Mouse (Mus musculus) MEL (cell line): Measurements from ENCODE around the gene Cpeb1. TPM values are rescaled to one million over a fixed set of nuclear protein-coding genes. Genes with fewer than 3 reads are reported as not detected.

Experiments used
- DNase-seq: peaks from one replicate; pipeline ENCODE4 v3.0.0; 2011; ENCODE audit warnings: low read depth, low spot score
- H3K27ac ChIP-seq: 2 replicates; pipeline ENCODE4 v1.5.1; 2012; ENCODE audit warnings: low read depth, mild to moderate bottlenecking, control low read depth, low read length, moderate library complexity; ENCODE audit not compliant: control insufficient read depth
- H3K27me3 ChIP-seq, 2 experiments: fragments of 150-350 bp in 1 of 2; sonication (generic) in 1 of 2; 2 replicates each; pipeline ENCODE4 v1.6.1; 2012; ENCODE audit warnings: low read length in 2 of 2, mild to moderate bottlenecking in 2 of 2, improper control_type of control experiment in 1 of 2, moderate library complexity in 1 of 2; ENCODE audit not compliant: insufficient read depth in 2 of 2, control insufficient read depth in 1 of 2
- H3K36me3 ChIP-seq, 2 experiments: 2 replicates each; pipeline ENCODE4 v1.6.1; 2012 to 2014; ENCODE audit warnings: low read length in 2 of 2, improper control_type of control experiment in 1 of 2, inconsistent platforms in 1 of 2, mild to moderate bottlenecking in 1 of 2; ENCODE audit not compliant: insufficient read depth in 2 of 2, control insufficient read depth in 1 of 2
- H3K4me1 ChIP-seq, 2 experiments: fragments of 150-350 bp in 1 of 2; sonication (generic) in 1 of 2; 2 replicates each; pipeline ENCODE4 v1.6.1; 2012; ENCODE audit warnings: low read length in 2 of 2, improper control_type of control experiment in 1 of 2, mild to moderate bottlenecking in 1 of 2; ENCODE audit not compliant: insufficient read depth in 2 of 2, control insufficient read depth in 1 of 2
- H3K4me3 ChIP-seq, 2 experiments: fragments of 150-350 bp in 1 of 2; sonication (generic) in 1 of 2; 2 replicates each; pipeline ENCODE4 v1.5.1; 2012; ENCODE audit warnings: low read depth in 2 of 2, low read length in 2 of 2, mild to moderate bottlenecking in 2 of 2, moderate library complexity in 2 of 2, control low read depth in 1 of 2, improper control_type of control experiment in 1 of 2; ENCODE audit not compliant: control insufficient read depth in 1 of 2, insufficient read depth in 1 of 2
- H3K79me2 ChIP-seq: 2 replicates; pipeline ENCODE4 v1.6.1; 2012; ENCODE audit warnings: mild to moderate bottlenecking, low read length, moderate library complexity; ENCODE audit not compliant: control insufficient read depth, poor library complexity, insufficient read depth
- H3K9ac ChIP-seq: 2 replicates; pipeline ENCODE4 v1.6.1; 2012; ENCODE audit warnings: low read depth, mild to moderate bottlenecking, control low read depth, low read length, moderate library complexity; ENCODE audit not compliant: control insufficient read depth, poor library complexity, severe bottlenecking
- H3K9me3 ChIP-seq: fragments of 150-350 bp; sonication (generic); replicated peaks from 2 replicates; pipeline ENCODE4 v1.6.1; 2012; ENCODE audit warnings: mild to moderate bottlenecking, low read length, improper control_type of control experiment, moderate library complexity; ENCODE audit not compliant: insufficient read depth
- CHD1 ChIP-seq: IDR thresholded peaks from 2 replicates; pipeline ENCODE4 v1.6.1; 2012; ENCODE audit warnings: low read depth, mild to moderate bottlenecking, inconsistent platforms, low read length, improper control_type of control experiment
- CHD2 ChIP-seq: IDR thresholded peaks from 2 replicates; pipeline ENCODE4 v1.6.1; 2011; ENCODE audit warnings: low read length, improper control_type of control experiment
- CTCF ChIP-seq, 3 experiments: IDR thresholded peaks in 2 of 3; conservative IDR thresholded peaks in 1 of 3; 2 replicates each; pipeline ENCODE4 v1.5.1; 2011 to 2012; ENCODE audit warnings: low read length in 3 of 3, low read depth in 2 of 3, mild to moderate bottlenecking in 2 of 3, improper control_type of control experiment in 1 of 3, inconsistent platforms in 1 of 3, mixed read lengths in 1 of 3, moderate library complexity in 1 of 3; ENCODE audit not compliant: control insufficient read depth in 1 of 3, insufficient read depth in 1 of 3, poor library complexity in 1 of 3, severe bottlenecking in 1 of 3
- E2F4 ChIP-seq: IDR thresholded peaks from 2 replicates; pipeline ENCODE4 v1.6.1; 2011; ENCODE audit warnings: low read depth, low read length, improper control_type of control experiment, borderline replicate concordance
- ELF1 ChIP-seq: IDR thresholded peaks from 2 replicates; pipeline ENCODE4 v1.6.1; 2014; ENCODE audit warnings: low read depth, mild to moderate bottlenecking, inconsistent platforms, low read length, improper control_type of control experiment, moderate library complexity
- EP300 ChIP-seq, 2 experiments: IDR thresholded peaks; 2 replicates each; pipeline ENCODE4 v1.6.1; 2011; ENCODE audit warnings: improper control_type of control experiment in 2 of 2, low read length in 2 of 2, low read depth in 1 of 2, mild to moderate bottlenecking in 1 of 2
- HCFC1 ChIP-seq: IDR thresholded peaks from 2 replicates; pipeline ENCODE4 v1.6.1; 2012; ENCODE audit warnings: low read depth, mild to moderate bottlenecking, inconsistent platforms, low read length, improper control_type of control experiment, moderate library complexity
- JUND ChIP-seq: IDR thresholded peaks from 2 replicates; pipeline ENCODE4 v1.6.1; 2011; ENCODE audit warnings: low read depth, mild to moderate bottlenecking, improper control_type of control experiment, low read length
- KAT2A ChIP-seq: conservative IDR thresholded peaks from 2 replicates; pipeline ENCODE4 v1.6.1; 2012; ENCODE audit warnings: low read depth, low read length, improper control_type of control experiment, inconsistent platforms
- MAX ChIP-seq: IDR thresholded peaks from 2 replicates; pipeline ENCODE4 v1.6.1; 2011; ENCODE audit warnings: low read length, improper control_type of control experiment
- MXI1 ChIP-seq: IDR thresholded peaks from 2 replicates; pipeline ENCODE4 v1.6.1; 2011; ENCODE audit warnings: mild to moderate bottlenecking, low read depth, low read length, improper control_type of control experiment
- MYC ChIP-seq: IDR thresholded peaks from 2 replicates; pipeline ENCODE4 v1.6.1; 2011; ENCODE audit warnings: low read depth, mild to moderate bottlenecking, low read length, improper control_type of control experiment, moderate library complexity
- NELFE ChIP-seq: IDR thresholded peaks from 2 replicates; pipeline ENCODE4 v1.6.1; 2011; ENCODE audit warnings: low read depth, low read length, improper control_type of control experiment
- POLR2A ChIP-seq, 2 experiments: IDR thresholded peaks; 2 replicates each; pipeline ENCODE4 v1.6.1; 2011 to 2012; ENCODE audit warnings: low read length in 2 of 2, mild to moderate bottlenecking in 2 of 2, control low read depth in 1 of 2, improper control_type of control experiment in 1 of 2, low read depth in 1 of 2, moderate library complexity in 1 of 2; ENCODE audit not compliant: control insufficient read depth in 1 of 2, insufficient read depth in 1 of 2, poor library complexity in 1 of 2
- RAD21 ChIP-seq: IDR thresholded peaks from 2 replicates; pipeline ENCODE4 v1.6.1; 2011; ENCODE audit warnings: mild to moderate bottlenecking, low read depth, low read length, improper control_type of control experiment
- RCOR1 ChIP-seq: IDR thresholded peaks from 2 replicates; pipeline ENCODE4 v1.6.1; 2012; ENCODE audit warnings: low read depth, mild to moderate bottlenecking, inconsistent platforms, low read length, improper control_type of control experiment
- SIN3A ChIP-seq: IDR thresholded peaks from 2 replicates; pipeline ENCODE4 v1.6.1; 2012; ENCODE audit warnings: low read length, improper control_type of control experiment, inconsistent platforms
- TAL1 ChIP-seq: IDR thresholded peaks from 2 replicates; pipeline ENCODE4 v1.6.1; 2012; ENCODE audit warnings: mild to moderate bottlenecking, inconsistent platforms, low read length, moderate library complexity, mixed read lengths
- TBP ChIP-seq: IDR thresholded peaks from 2 replicates; pipeline ENCODE4 v1.8.0; 2011; ENCODE audit warnings: low read depth, low read length, improper control_type of control experiment
- TCF12 ChIP-seq: IDR thresholded peaks from 2 replicates; pipeline ENCODE4 v1.6.1; 2014; ENCODE audit warnings: low read depth, mild to moderate bottlenecking, inconsistent platforms, low read length, improper control_type of control experiment, moderate library complexity
- USF1 ChIP-seq: IDR thresholded peaks from 2 replicates; pipeline ENCODE4 v1.6.1; 2014; ENCODE audit warnings: low read depth, mild to moderate bottlenecking, inconsistent platforms, low read length, improper control_type of control experiment, moderate library complexity
- ZMIZ1 ChIP-seq: IDR thresholded peaks from 2 replicates; pipeline ENCODE4 v1.6.1; 2012; ENCODE audit warnings: low read depth, mild to moderate bottlenecking, inconsistent platforms, low read length, improper control_type of control experiment, moderate library complexity
- ZNF384 ChIP-seq: IDR thresholded peaks from 2 replicates; pipeline ENCODE4 v1.6.1; 2012; ENCODE audit warnings: low read depth, mild to moderate bottlenecking, inconsistent platforms, low read length, improper control_type of control experiment
- polyA plus RNA-seq, 2 experiments: library from polyadenylated mRNA; stranded (reverse) in 1 of 2; unstranded in 1 of 2; fragments of >175 nt in 1 of 2; fragments of >200 nt in 1 of 2; gene quantifications; 2 replicates each; pipeline versions ENCODE4 v1.2.1 to v1.2.4; 2012; ENCODE audit warnings: low replicate concordance in 2 of 2, low read depth in 1 of 2; ENCODE audit not compliant: insufficient read length in 2 of 2, insufficient read depth in 1 of 2, missing spikeins in 1 of 2
- total RNA-seq: library from RNA; depleted of rRNA; stranded (reverse); fragments of 300-350 nt; gene quantifications from 2 replicates; pipeline ENCODE4 v1.2.3, GENCODE M21; 2012

The Cpeb1 gene
- total and polyA plus RNA-seq, 3 experiments: not detected

DNA sequence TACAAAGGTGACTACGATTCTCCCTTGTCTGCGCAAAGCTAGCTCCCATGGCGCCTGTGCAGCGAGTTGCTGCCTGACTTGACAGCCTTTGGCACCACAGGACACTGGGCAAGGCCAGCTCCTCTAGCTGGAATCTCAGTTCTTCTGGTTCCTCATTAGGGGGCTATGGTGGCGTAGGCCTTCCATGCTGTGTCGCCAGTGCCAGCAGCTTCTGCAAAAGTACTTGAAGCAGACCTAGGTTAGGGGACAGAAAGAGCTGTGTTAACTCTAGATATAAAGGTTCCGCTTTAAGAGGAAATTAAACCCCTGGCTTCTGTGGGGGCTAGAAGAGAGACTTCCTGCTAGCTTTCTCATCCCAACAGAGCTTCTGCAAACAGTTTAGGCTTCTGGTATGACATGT lies 107.1 kb downstream of the Cpeb1 start:
- peak; percentile 59 for DNase-seq
- Histone ChIP-seq H3K27me3 (peaks cover 2% of the 10 kb centered on the region in 2 experiments; a peak in 2 of 4 replicates), H3K4me1 (peaks cover 0 to 6% of the 10 kb centered on the region in 2 experiments; a peak in 2 of 4 replicates), H3K27ac (no peak overlapping the region), H3K79me2 (peaks cover 18% of the 10 kb centered on the region), H3K9me3 (no peaks in the 10 kb centered on the region), H3K36me3 (peaks cover 3 to 5% of the 10 kb centered on the region in 2 experiments), H3K9ac (no peak overlapping the region), H3K4me3 (no peak overlapping the region)
- TF ChIP-seq ZNF384: no peak
- 0 out of 2 replicates have a peak, but pooled peaks have one; percentile 6 for TF ChIP-seq TAL1
- no peak for TF ChIP-seq CHD1

DNA sequence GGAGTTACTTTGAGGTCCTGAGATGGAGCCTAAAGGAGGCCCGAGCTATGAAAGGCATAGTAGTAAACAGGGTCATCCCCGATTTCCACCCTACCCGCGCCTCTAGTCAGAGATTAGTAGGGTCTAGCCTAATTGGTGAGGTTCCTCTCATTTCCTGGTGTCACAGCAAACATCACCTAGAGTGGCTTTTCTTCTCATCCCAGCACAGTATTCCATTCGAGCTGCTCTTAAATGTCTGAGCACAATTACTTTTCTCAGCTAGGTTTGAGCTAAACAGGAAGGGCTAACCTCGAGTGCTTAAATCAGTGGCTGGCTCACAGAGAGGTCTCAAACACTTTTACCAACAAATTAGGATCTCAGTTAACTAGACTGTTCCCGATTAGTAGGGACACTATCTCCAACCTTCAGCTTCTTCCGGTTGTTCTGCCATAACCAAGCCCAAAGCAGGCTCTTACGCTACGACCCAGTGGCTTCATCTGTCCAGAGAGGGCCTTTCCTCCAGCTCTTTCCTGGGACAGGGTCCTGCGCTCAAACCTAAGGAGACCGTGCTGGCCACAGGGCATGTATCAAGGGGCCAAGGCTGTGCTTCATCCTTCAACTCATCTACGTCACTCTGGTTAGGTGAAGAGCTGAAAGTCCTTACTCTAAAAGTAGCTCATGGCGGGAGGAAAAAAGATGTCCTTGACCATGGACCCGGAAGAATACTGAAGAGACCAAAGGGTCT lies 109.7 kb downstream of the Cpeb1 start:
- no peak for DNase-seq
- peak overlapping the region; percentile 82 for H3K9ac ChIP-seq
- peaks cover 32% of the 10 kb centered on the region for H3K79me2 ChIP-seq
- peak overlapping the region; percentile 71 for H3K27ac ChIP-seq
- H3K4me1 ChIP-seq: peaks cover 1 to 8% of the 10 kb centered on the region in 2 experiments; a peak in 3 of 4 replicates
- H3K4me3 ChIP-seq: peak overlapping the region; percentile 52 to 71
- no peaks in the 10 kb centered on the region for H3K9me3 ChIP-seq
- peaks cover 11 to 16% of the 10 kb centered on the region in 2 experiments for H3K36me3 ChIP-seq
- TF ChIP-seq ZMIZ1 (peak; percentile 58; the same call in 1 of the 2 replicates), CHD1 (no peak)
- H3K27me3 ChIP-seq: peaks cover 0 to 2% of the 10 kb centered on the region in 2 experiments; a peak in 2 of 4 replicates

DNA sequence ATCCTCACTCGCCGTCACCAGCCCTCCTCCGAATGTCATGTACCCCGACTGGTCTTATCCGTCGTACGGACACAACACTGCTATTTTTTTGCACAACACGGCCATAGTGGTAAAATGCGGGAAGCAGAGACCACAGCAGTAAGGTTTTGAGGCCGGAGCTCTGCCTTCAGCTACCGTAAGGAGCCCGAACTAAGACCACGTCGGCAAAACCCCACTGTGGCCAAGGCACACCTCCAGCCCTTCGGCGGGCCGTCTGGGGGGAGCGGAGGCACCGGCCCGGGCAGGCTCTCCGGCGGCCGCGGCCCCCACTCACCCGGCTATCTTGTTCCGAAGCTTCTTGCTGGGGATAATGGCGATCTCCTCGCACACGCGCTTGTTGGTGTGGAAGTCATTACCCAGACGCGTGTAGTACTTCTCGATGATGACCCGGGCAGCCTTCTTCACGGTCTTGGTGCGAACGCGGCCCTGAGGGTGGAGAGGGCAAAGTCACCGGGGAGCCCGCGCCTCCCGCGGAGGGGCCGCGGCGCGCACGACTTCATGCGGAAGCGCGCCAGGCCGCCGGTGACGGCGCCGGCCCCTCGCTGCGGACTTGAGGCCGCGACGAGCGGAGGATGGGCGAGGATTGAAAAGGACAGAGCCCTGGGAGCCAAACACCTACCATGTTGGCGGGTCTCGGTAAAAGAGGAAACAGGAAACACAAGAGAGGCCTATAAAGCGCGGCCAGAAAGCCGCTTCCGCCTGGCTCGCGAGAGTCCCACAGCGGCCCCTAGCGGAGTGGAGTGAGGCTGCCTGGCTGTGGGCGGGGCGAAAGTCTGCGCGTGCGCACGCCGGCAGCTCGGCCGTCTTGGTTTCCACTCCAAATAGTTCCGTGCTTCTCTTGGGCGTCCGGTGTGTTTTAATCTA lies 110.5 kb downstream of the Cpeb1 start, which contains the start of gene Rps17:
Rps17 (minus strand) TSS at position 711 of the 903 bp plus-strand sequence.
- Histone ChIP-seq H3K9ac (peak within 1 kb of the TSS; percentile 99), H3K27me3 (no peaks in the 10 kb centered on the region), H3K9me3 (no peaks in the 10 kb centered on the region), H3K4me3 (peak within 1 kb of the TSS; percentile 95 to 100), H3K36me3 (peaks cover 11 to 18% of the 10 kb centered on the region in 2 experiments), H3K79me2 (peaks cover 32% of the 10 kb centered on the region), H3K4me1 (peaks cover 1 to 8% of the 10 kb centered on the region in 2 experiments; a peak in 3 of 4 replicates), H3K27ac (peak within 1 kb of the TSS; percentile 85)
- DNase-seq: peak; percentile 96
- TF ChIP-seq USF1 (0 out of 2 replicates have a peak, but pooled peaks have one; percentile 28), MAX (peak; percentile 82), TBP (peak; percentile 97), POLR2A (IDR thresholded peaks at IDR 0.05; ENCODE audit: control insufficient read depth in 1 of 2, insufficient read depth in 1 of 2, low read depth in 1 of 2, low read length in 2 of 2, poor library complexity in 1 of 2) (peak; percentile 71 to 94; a peak in 3 of 4 replicates), RAD21 (no peak), SIN3A (peak; percentile 85), CHD2 (no peak), EP300 (IDR thresholded peaks at IDR 0.05; ENCODE audit: low read depth in 1 of 2, low read length in 2 of 2) (no peak), JUND (no peak), RCOR1 (no peak), HCFC1 (peak; percentile 94), ZMIZ1 (peak; percentile 65; the same call in 1 of the 2 replicates), CTCF (IDR thresholded peaks at IDR 0.05 in 2 of 3, conservative IDR thresholded peaks at IDR 0.05 in 1 of 3; ENCODE audit: control insufficient read depth in 1 of 3, insufficient read depth in 1 of 3, low read depth in 2 of 3, low read length in 3 of 3, poor library complexity in 1 of 3, severe bottlenecking in 1 of 3) (peak; percentile 65 to 97 (median 88)), TCF12 (peak; percentile 85), ELF1 (peak; percentile 91), MYC (peak; percentile 98), KAT2A (peak; percentile 84), NELFE (peak; percentile 98), MXI1 (peak; percentile 75), E2F4 (no peak)
